Mouse (Mus musculus): ENCODE results near the gene Uqcr10.

GRCm38 (mm10) chr11:4662496-4662878 is 41.7 kb downstream of the Uqcr10 start:
- TF ChIP-seq CTCF (IDR thresholded peaks at IDR 0.05; ENCODE audit: insufficient read depth, low read depth, low read length) (no peak), POLR2A (IDR thresholded peaks at IDR 0.05; ENCODE audit: insufficient read depth, low read depth, low read length) (no peak)

Data from olfactory bulb, adult 2 months (tissue).